Mouse (Mus musculus) cerebellum, adult 2 months (tissue): Measurements from ENCODE around the gene Gm49378.

ENCODE experiments used
- CTCF ChIP-seq: fragments of 200-500 bp; IDR thresholded peaks from 2 replicates; pipeline ENCODE4 v1.5.1; 2011; ENCODE audit warnings: low read depth, mild to moderate bottlenecking, control low read depth, low read length, moderate library complexity, borderline replicate concordance; ENCODE audit not compliant: insufficient read depth
- POLR2A ChIP-seq: fragments of 200-500 bp; IDR thresholded peaks from 2 replicates; pipeline ENCODE4 v1.6.1; 2011; ENCODE audit warnings: low read length, control low read depth, borderline replicate concordance; ENCODE audit not compliant: insufficient read depth

DNA sequence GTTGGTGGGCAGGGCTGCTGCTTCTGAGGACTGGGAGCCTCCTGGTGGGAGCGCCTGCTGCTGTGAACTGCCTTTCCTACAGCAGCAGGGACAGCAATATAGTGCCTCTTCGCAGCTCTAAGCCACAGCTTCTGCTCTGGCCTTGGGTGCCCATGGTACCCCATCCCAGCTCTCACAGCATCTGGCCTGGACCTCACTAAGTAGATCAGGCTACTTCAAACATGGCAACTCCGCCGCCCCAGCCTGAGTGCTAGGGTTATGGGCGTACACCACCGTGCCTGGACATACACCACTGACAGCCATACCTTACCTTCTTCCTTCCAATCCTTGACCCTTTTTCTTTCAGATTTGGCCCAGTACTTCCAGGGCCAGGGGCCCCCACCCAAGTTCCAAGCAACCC lies 29.4 kb downstream of the Gm49378 start:
- TF ChIP-seq POLR2A, result no peak
- TF ChIP-seq CTCF, result no peak
